Mouse (Mus musculus) left cerebral cortex, adult 11 months (tissue): ENCODE data around the gene Paf1.

Source experiments
- DNase-seq: peaks from one replicate; pipeline ENCODE4 v3.0.0; 2022; ENCODE audit warnings: low spot score

Paf1 gene

GRCm38 (mm10) chr7:28392429-28393271 is at the start of gene Paf1, which contains the start of gene Med29:
Gene Paf1 (plus strand): TSS chr7:28392951.
Gene Med29 (minus strand): TSS chr7:28392708.
- DNase-seq, result peak; percentile 98

- no peak for DNase-seq
These were observed 48.1 kb upstream of the Paf1 start for GRCm38 (mm10) chr7:28344637-28345036.

- DNase-seq, result no peak
These were observed 45.0 kb upstream of the Paf1 start for GRCm38 (mm10) chr7:28347746-28348145.

- DNase-seq, result no peak
These were observed 44.1 kb upstream of the Paf1 start for GRCm38 (mm10) chr7:28348601-28349000.

- peak; percentile 90 for DNase-seq
These were observed 42.4 kb upstream of the Paf1 start, which contains the start of gene Rps16 for GRCm38 (mm10) chr7:28350155-28350883. Gene Rps16 (plus strand): TSS chr7:28350652.

GRCm38 (mm10) chr7:28351676-28352191 is 41.0 kb upstream of the Paf1 start:
- no peak for DNase-seq

- DNase-seq, result no peak
These were observed 39.5 kb upstream of the Paf1 start for GRCm38 (mm10) chr7:28353267-28353666.

GRCm38 (mm10) chr7:28354113-28354581 is 38.6 kb upstream of the Paf1 start:
- no peak for DNase-seq

GRCm38 (mm10) chr7:28354596-28354995 is 38.2 kb upstream of the Paf1 start:
- no peak for DNase-seq

GRCm38 (mm10) chr7:28355221-28355620 is 37.5 kb upstream of the Paf1 start:
- DNase-seq, result no peak

- DNase-seq, result no peak
These were observed 35.8 kb upstream of the Paf1 start for GRCm38 (mm10) chr7:28356981-28357380.

GRCm38 (mm10) chr7:28357984-28358383 is 34.8 kb upstream of the Paf1 start:
- no peak for DNase-seq

GRCm38 (mm10) chr7:28358431-28358830 is 34.3 kb upstream of the Paf1 start:
- DNase-seq, result no peak

GRCm38 (mm10) chr7:28359854-28360253 is 32.9 kb upstream of the Paf1 start:
- DNase-seq, result no peak

GRCm38 (mm10) chr7:28360291-28360690 is 32.5 kb upstream of the Paf1 start:
- no peak for DNase-seq

GRCm38 (mm10) chr7:28361647-28362341 is 31.0 kb upstream of the Paf1 start:
- DNase-seq, result no peak

- no peak for DNase-seq
These were observed 30.2 kb upstream of the Paf1 start for GRCm38 (mm10) chr7:28362441-28363060.

- DNase-seq, result no peak
These were observed 25.0 kb upstream of the Paf1 start for GRCm38 (mm10) chr7:28367663-28368275.

- no peak for DNase-seq
These were observed 24.4 kb upstream of the Paf1 start for GRCm38 (mm10) chr7:28368276-28368920.

GRCm38 (mm10) chr7:28370051-28370450 is 22.7 kb upstream of the Paf1 start:
- DNase-seq, result no peak
